ENCODE assay signal across 8 mouse cellular contexts in genomic region chr17:30347101-30347613, GRCm38 (mm10).
A peak's percentile ranks its signal among the peaks of the same experiment; 100 is the strongest.
DNase-seq lines count a peak whose midpoint lies in the region; ATAC-seq lines count a peak whose summit lies in the region.

No protein-coding gene starts in this region.

- peaks cover 11% of the 10 kb centered on the region; the same call in 1 of the 2 replicates for H3K4me1 ChIP-seq in intestine, embryonic 14.5 days (replicated peaks; ENCODE audit: control insufficient read depth, insufficient read depth, low read length)
- H3K4me1 ChIP-seq in neural tube, embryonic 11.5 days (ENCODE audit: control insufficient read depth, insufficient read depth, low read length) = peaks cover 18% of the 10 kb centered on the region

- no peaks in the 10 kb centered on the region for H3K36me3 ChIP-seq in intestine, embryonic 14.5 days (ENCODE audit: control insufficient read depth, insufficient read depth, low read length)
- no peaks in the 10 kb centered on the region for H3K36me3 ChIP-seq in neural tube, embryonic 11.5 days (ENCODE audit: control insufficient read depth, insufficient read depth, low read length)

- H3K4me3 ChIP-seq in intestine, embryonic 14.5 days (ENCODE audit: low read depth, low read length) = no peak overlapping the region
- H3K4me3 ChIP-seq in neural tube, embryonic 11.5 days (ENCODE audit: low read depth, low read length) = no peak overlapping the region

- no peak overlapping the region for H3K9ac ChIP-seq in intestine, embryonic 14.5 days (ENCODE audit: low read length)
- no peak overlapping the region; the same call in 1 of the 2 replicates for H3K9ac ChIP-seq in neural tube, embryonic 11.5 days (ENCODE audit: low read length)

- H3K27ac ChIP-seq in intestine, embryonic 14.5 days (ENCODE audit: low read depth) = no peak overlapping the region
- peak overlapping the region; percentile 45 for H3K27ac ChIP-seq in neural tube, embryonic 11.5 days (ENCODE audit: low read depth, low read length)

- no peaks in the 10 kb centered on the region for H3K27me3 ChIP-seq in intestine, embryonic 14.5 days (replicated peaks; ENCODE audit: control insufficient read depth, insufficient read depth, low read length)
- no peaks in the 10 kb centered on the region for H3K27me3 ChIP-seq in neural tube, embryonic 11.5 days (ENCODE audit: control insufficient read depth, insufficient read depth, low read length)

- ATAC-seq in intestine, embryonic 14.5 days (replicated peaks; ENCODE audit: low FRiP score, low TSS enrichment, low read depth) = 0 out of 2 replicates have a peak, but pooled peaks have one; percentile 27
- no peak for ATAC-seq in neural tube, embryonic 11.5 days (ENCODE audit: insufficient read depth, low FRiP score, low TSS enrichment)

- DNase-seq in kidney, postnatal 4 days = peak; percentile 47 to 58
- no peak for DNase-seq in kidney, adult 11 months
- peak; percentile 35 for DNase-seq in embryo, embryonic 9.5 days (ENCODE audit: extremely low spot score)
- peak; percentile 60 for DNase-seq in intestine, embryonic 14.5 days (ENCODE audit: low spot score)
- DNase-seq in neural tube, embryonic 11.5 days (ENCODE audit: low spot score) = peak; percentile 47
- no peak for DNase-seq in ovary, adult 18-20 months (ENCODE audit: low spot score)
- DNase-seq in frontal cortex, adult 2 months (ENCODE audit: extremely low spot score in 1 of 2, low spot score in 1 of 2) = no peak
- DNase-seq in B cell, adult 2 months = no peak

- no peaks in the 10 kb centered on the region for H3K9me3 ChIP-seq in intestine, embryonic 14.5 days (ENCODE audit: control insufficient read depth, low read length)
- no peaks in the 10 kb centered on the region for H3K9me3 ChIP-seq in neural tube, embryonic 11.5 days (ENCODE audit: control insufficient read depth, low read length)

- 6% methylated on average over 10 of the region's 10 CpGs for WGBS in intestine, embryonic 14.5 days
- 6% methylated on average over 10 of the region's 10 CpGs for WGBS in neural tube, embryonic 11.5 days

- H3K4me2 ChIP-seq in intestine, embryonic 14.5 days (ENCODE audit: low read length) = 0 out of 2 replicates have a peak overlapping the region, but pooled peaks have one; percentile 6
- H3K4me2 ChIP-seq in neural tube, embryonic 11.5 days (ENCODE audit: low read depth) = peak overlapping the region; percentile 10; the same call in 1 of the 2 replicates

Comparison
In these comparisons a context has a peak if more than half of its experiments do, and no peak if none do; other contexts are left out.
1. DNase-seq: peak in kidney, postnatal 4 days (2 of 2), embryo, embryonic 9.5 days (single experiment), intestine, embryonic 14.5 days (single experiment) and neural tube, embryonic 11.5 days (single experiment); none in kidney, adult 11 months (single experiment), ovary, adult 18-20 months (single experiment), frontal cortex, adult 2 months (0 of 2) and B cell, adult 2 months (0 of 2).